Mouse (Mus musculus): Measurements from ENCODE around the gene Znhit6. TPM values are rescaled to one million over a fixed set of nuclear protein-coding genes. Genes with fewer than 3 reads are reported as not detected.

The Znhit6 gene
- total and polyA plus RNA-seq, 2 experiments from 2014 or later = 8.1 to 36.6 TPM

DNA sequence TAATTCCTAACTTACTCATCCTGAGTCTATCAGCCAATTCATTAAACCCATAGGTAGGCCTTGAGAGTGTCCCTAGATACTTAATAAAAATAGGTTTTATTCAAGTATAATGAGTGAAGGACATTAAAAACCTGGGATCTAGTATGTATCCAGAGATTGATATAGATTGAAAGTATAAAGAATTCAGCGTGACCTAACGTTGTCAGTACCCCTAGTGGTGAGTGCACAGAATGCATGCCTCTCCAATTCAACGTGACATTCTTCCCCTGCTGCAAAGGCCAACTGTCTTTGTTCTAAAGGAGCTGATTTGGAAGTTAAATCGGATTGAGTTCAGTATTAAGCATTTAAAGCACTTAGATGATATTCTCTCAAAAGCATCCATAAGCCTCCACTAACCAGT, 36.7 kb downstream of the Znhit6 start:
- TF ChIP-seq CTCF (IDR thresholded peaks at IDR 0.05) = peak; percentile 85
- H3K4me2 ChIP-seq (ENCODE audit: low read depth, low read length, poor library complexity, severe bottlenecking) = no peak overlapping the region
- WGBS = 12% methylated on average over 4 of the region's 4 CpGs
- no peaks in the 10 kb centered on the region for H3K36me3 ChIP-seq (ENCODE audit: insufficient read depth, low read length)
- no peak overlapping the region for H3K27ac ChIP-seq (ENCODE audit: low read depth, low read length)
- H3K4me1 ChIP-seq (ENCODE audit: insufficient read depth, low read length) = peaks cover 2% of the 10 kb centered on the region; the same call in 1 of the 2 replicates
- no peaks in the 10 kb centered on the region for H3K9me3 ChIP-seq (ENCODE audit: low read length)
- no peak overlapping the region for H3K4me3 ChIP-seq (ENCODE audit: low read depth, low read length)
- no peak overlapping the region for H3K9ac ChIP-seq (replicated peaks; ENCODE audit: low read length, poor library complexity, severe bottlenecking)
- DNase-seq (ENCODE audit: low spot score) = peak; percentile 62
- no peaks in the 10 kb centered on the region for H3K27me3 ChIP-seq (ENCODE audit: insufficient read depth, low read length)
- ATAC-seq (ENCODE audit: low FRiP score) = no peak; the same call in 1 of the 2 replicates

DNA sequence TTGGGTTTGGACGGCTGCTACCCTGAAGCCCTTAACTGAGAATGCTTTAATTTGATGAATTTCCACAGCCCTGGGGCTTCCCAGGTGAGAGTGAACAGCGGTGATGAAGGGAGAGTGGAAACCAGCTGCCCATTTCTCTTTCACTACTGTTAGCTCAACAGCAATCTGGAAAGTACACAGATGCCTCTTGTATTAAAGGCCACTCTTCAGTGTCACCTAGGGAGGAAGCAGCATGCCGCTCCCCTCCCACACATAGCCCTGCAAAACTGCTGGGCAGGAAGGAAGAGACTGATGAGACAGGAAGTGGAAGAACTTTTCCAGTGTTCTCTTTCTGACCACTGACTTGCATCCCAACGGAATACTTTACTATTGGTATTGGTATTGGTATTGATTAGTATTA, 37.2 kb downstream of the Znhit6 start:
- Histone ChIP-seq H3K4me1 (ENCODE audit: insufficient read depth, low read length) (peaks cover 2% of the 10 kb centered on the region; the same call in 1 of the 2 replicates), H3K9ac (replicated peaks; ENCODE audit: low read length, poor library complexity, severe bottlenecking) (no peak overlapping the region), H3K4me2 (ENCODE audit: low read depth, low read length, poor library complexity, severe bottlenecking) (no peak overlapping the region), H3K4me3 (ENCODE audit: low read depth, low read length) (no peak overlapping the region), H3K27me3 (ENCODE audit: insufficient read depth, low read length) (no peaks in the 10 kb centered on the region), H3K9me3 (ENCODE audit: low read length) (no peaks in the 10 kb centered on the region), H3K27ac (ENCODE audit: low read depth, low read length) (no peak overlapping the region), H3K36me3 (ENCODE audit: insufficient read depth, low read length) (no peaks in the 10 kb centered on the region)
- no peak for DNase-seq (ENCODE audit: low spot score)
- no peak for TF ChIP-seq CTCF (IDR thresholded peaks at IDR 0.05)
- ATAC-seq (ENCODE audit: low FRiP score) = no peak
- WGBS = 81% methylated on average over 4 of the region's 4 CpGs

DNA sequence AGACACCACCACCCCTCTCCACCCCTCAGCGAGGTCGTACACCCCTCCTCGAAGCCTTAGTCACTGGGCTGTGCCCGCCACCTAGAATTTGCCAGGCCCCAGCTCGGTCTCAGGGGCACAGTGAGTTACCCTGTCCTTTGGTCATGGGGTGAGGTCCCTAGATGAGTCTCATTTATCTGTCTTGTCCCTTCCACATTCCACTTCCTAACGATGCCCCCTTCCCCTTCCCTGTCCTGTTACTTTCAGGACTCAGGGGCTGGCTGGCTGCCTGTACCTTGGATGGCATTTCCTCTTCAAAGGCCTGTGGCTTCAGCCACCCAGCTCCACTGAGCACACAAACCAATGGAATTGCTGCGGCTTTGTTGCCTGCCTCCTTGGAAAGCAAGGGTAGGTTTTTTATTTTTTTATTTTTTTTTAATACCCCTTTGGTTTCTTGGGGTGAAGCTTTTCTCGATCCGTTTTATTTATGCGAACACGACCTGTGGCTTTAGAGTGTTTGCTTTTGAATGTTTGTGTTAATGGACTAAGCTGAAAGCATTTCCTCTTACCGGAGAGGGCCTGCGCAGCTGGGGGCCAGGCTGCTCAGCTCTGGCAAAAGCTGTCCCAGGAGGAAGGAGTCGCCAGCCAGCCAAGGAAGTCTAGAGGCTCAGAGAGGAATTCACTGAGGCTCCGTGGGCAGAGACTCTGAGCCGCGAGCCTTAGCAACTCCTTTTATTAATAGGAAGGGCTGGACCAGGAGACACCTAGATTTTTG, 38.5 kb downstream of the Znhit6 start:
- ATAC-seq (ENCODE audit: low FRiP score) = no peak
- H3K9ac ChIP-seq (replicated peaks; ENCODE audit: low read length, poor library complexity, severe bottlenecking) = no peak overlapping the region
- no peak overlapping the region for H3K4me3 ChIP-seq (ENCODE audit: low read depth, low read length)
- no peaks in the 10 kb centered on the region for H3K36me3 ChIP-seq (ENCODE audit: insufficient read depth, low read length)
- 17% methylated on average over 17 of the region's 17 CpGs for WGBS
- TF ChIP-seq CTCF (IDR thresholded peaks at IDR 0.05) = no peak
- peak overlapping the region; percentile 10; the same call in 1 of the 2 replicates for H3K4me2 ChIP-seq (ENCODE audit: low read depth, low read length, poor library complexity, severe bottlenecking)
- no peak overlapping the region for H3K27ac ChIP-seq (ENCODE audit: low read depth, low read length)
- no peaks in the 10 kb centered on the region for H3K27me3 ChIP-seq (ENCODE audit: insufficient read depth, low read length)
- DNase-seq (ENCODE audit: low spot score) = peak; percentile 33
- H3K9me3 ChIP-seq (ENCODE audit: low read length) = no peaks in the 10 kb centered on the region
- H3K4me1 ChIP-seq (ENCODE audit: insufficient read depth, low read length) = peaks cover 2% of the 10 kb centered on the region; the same call in 1 of the 2 replicates

DNA sequence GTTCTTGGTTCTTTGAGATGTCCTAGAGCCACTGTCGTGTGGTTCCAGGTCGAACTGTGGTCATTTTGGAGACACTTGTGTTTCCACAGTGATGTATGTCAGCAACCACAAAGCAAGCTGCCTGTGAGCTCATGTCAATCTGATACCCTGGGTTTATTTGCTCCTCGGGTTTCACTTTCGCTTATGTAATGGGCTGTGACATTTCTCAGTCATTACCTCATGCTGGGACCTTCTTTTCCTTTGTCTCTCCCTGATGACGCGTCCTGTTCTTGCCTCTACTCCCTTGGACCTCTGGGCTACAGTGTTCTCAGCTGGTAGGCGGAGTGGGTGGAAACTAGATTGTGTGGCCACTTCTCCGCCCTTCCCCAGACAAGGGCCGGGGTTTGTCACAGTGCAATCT, 42.3 kb downstream of the Znhit6 start:
- Histone ChIP-seq H3K27me3 (ENCODE audit: insufficient read depth, low read length) (no peaks in the 10 kb centered on the region), H3K9ac (replicated peaks; ENCODE audit: low read length, poor library complexity, severe bottlenecking) (no peak overlapping the region), H3K36me3 (ENCODE audit: insufficient read depth, low read length) (no peaks in the 10 kb centered on the region), H3K4me2 (ENCODE audit: low read depth, low read length, poor library complexity, severe bottlenecking) (no peak overlapping the region), H3K4me3 (ENCODE audit: low read depth, low read length) (no peak overlapping the region), H3K27ac (ENCODE audit: low read depth, low read length) (no peak overlapping the region), H3K9me3 (ENCODE audit: low read length) (no peaks in the 10 kb centered on the region), H3K4me1 (ENCODE audit: insufficient read depth, low read length) (peaks cover 2% of the 10 kb centered on the region; the same call in 1 of the 2 replicates)
- no peak for DNase-seq (ENCODE audit: low spot score)
- no peak for ATAC-seq (ENCODE audit: low FRiP score)
- TF ChIP-seq CTCF (IDR thresholded peaks at IDR 0.05) = no peak
- WGBS = 86% methylated on average over 9 of the region's 9 CpGs

- Histone ChIP-seq H3K4me2 (ENCODE audit: low read depth, low read length, poor library complexity, severe bottlenecking) (no peak overlapping the region), H3K9ac (replicated peaks; ENCODE audit: low read length, poor library complexity, severe bottlenecking) (no peak overlapping the region), H3K27ac (ENCODE audit: low read depth, low read length) (no peak overlapping the region), H3K36me3 (ENCODE audit: insufficient read depth, low read length) (no peaks in the 10 kb centered on the region), H3K9me3 (ENCODE audit: low read length) (no peaks in the 10 kb centered on the region), H3K4me3 (ENCODE audit: low read depth, low read length) (no peak overlapping the region), H3K27me3 (ENCODE audit: insufficient read depth, low read length) (no peaks in the 10 kb centered on the region), H3K4me1 (ENCODE audit: insufficient read depth, low read length) (no peaks in the 10 kb centered on the region)
- WGBS = 90% methylated on average over 17 of the region's 17 CpGs
- no peak for DNase-seq (ENCODE audit: low spot score)
- no peak for TF ChIP-seq CTCF (IDR thresholded peaks at IDR 0.05)
- ATAC-seq (ENCODE audit: low FRiP score) = no peak
These were observed 43.8 kb downstream of the Znhit6 start for GRCm38 (mm10) chr3:145619621-145620365.

DNA sequence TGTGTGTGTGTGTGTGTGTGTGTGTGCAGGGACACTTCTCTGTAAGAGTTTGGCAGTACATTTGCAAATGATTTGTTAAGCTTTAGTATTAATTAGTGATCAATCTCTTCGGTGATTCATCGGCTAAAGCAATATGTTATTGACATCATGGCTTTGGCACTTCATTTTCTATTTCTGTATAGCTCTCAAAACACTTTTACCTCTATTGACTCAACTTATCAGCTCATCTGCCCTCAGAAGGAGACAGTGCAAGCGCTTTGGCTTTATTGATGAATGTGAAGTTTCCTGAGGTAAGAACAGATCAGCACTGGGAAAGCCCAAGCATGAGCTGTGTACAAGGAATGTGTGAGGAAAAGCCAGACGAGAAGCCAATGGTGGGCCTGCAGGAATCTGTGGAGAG, 45.2 kb downstream of the Znhit6 start:
- Histone ChIP-seq H3K4me3 (ENCODE audit: low read depth, low read length) (no peak overlapping the region), H3K27me3 (ENCODE audit: insufficient read depth, low read length) (no peaks in the 10 kb centered on the region), H3K36me3 (ENCODE audit: insufficient read depth, low read length) (no peaks in the 10 kb centered on the region), H3K9me3 (ENCODE audit: low read length) (no peaks in the 10 kb centered on the region), H3K27ac (ENCODE audit: low read depth, low read length) (no peak overlapping the region), H3K9ac (replicated peaks; ENCODE audit: low read length, poor library complexity, severe bottlenecking) (no peak overlapping the region), H3K4me1 (ENCODE audit: insufficient read depth, low read length) (no peaks in the 10 kb centered on the region), H3K4me2 (ENCODE audit: low read depth, low read length, poor library complexity, severe bottlenecking) (no peak overlapping the region)
- no peak for TF ChIP-seq CTCF (IDR thresholded peaks at IDR 0.05)
- 92% methylated on average over 4 of the region's 4 CpGs for WGBS
- ATAC-seq (ENCODE audit: low FRiP score) = no peak
- no peak for DNase-seq (ENCODE audit: low spot score)
